Comparison of ENCODE assay signal across 8 mouse cellular contexts in the genomic region with DNA sequence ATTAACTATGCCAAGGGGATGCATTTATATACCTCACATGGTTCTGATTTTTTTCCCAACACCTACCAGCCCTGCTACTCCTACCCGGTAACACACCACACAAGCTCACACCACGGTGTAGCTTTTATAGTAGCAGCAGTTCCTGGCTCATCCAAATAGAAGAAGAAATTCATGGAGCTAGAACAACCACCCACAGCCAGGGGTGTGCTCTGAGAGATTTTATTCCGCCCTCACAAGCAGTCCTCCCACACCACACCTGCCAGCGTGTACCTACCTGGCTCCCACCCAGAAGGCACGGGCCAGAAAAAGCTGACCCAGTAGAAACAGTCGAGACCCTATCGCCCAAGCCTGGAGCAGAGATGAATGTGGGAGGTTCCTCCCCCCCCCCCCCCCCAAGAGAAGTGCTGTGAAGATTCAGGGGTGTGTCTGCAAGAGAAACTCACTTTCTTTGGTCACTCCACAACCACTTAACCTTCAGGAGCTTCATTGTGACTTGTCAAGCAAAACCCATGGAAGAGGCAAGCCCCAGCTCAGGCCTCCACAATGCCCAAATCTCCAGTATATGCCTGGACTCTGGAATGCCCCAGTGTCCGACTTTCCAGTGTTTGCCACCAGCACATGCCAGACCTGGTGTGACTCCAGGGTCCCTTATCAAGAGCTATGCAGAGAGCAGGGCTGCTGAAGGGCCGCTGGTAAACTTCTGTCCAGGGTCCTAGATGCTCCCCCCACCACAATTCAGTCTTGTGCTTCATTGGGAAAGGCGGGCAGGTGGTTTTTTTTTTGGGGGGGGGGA. TPM values are rescaled to one million over a fixed set of nuclear protein-coding genes. Genes with fewer than 3 reads are reported as not detected.
A peak's percentile ranks its signal among the peaks of the same experiment; 100 is the strongest.
DNase-seq lines count a peak whose midpoint lies in the region; ATAC-seq and TF ChIP-seq lines count a peak whose summit lies in the region.

No protein-coding gene starts in this region.

- peaks cover 16% of the 10 kb centered on the region for H3K4me1 ChIP-seq in lung, embryonic 15.5 days
- H3K4me1 ChIP-seq in forebrain, embryonic 15.5 days, result peaks cover 17% of the 10 kb centered on the region
- H3K4me1 ChIP-seq in intestine, embryonic 14.5 days (replicated peaks; ENCODE audit: control insufficient read depth, insufficient read depth, low read length), result no peaks in the 10 kb centered on the region; the same call in 1 of the 2 replicates
- H3K4me1 ChIP-seq in thymus, adult 2 months (replicated peaks; ENCODE audit: control insufficient read depth, insufficient read depth, low read length), result no peaks in the 10 kb centered on the region

- no peaks in the 10 kb centered on the region for H3K9me3 ChIP-seq in lung, embryonic 15.5 days
- no peaks in the 10 kb centered on the region for H3K9me3 ChIP-seq in forebrain, embryonic 15.5 days
- no peaks in the 10 kb centered on the region for H3K9me3 ChIP-seq in intestine, embryonic 14.5 days (ENCODE audit: control insufficient read depth, low read length)

- WGBS in lung, embryonic 15.5 days, result 34% methylated on average over 10 of the region's 10 CpGs
- WGBS in forebrain, embryonic 15.5 days, result 33% methylated on average over 10 of the region's 10 CpGs
- WGBS in intestine, embryonic 14.5 days, result 41% methylated on average over 10 of the region's 10 CpGs
- 46% methylated on average over 10 of the region's 10 CpGs for WGBS in thymus, adult 2 months

- H3K9ac ChIP-seq in lung, embryonic 15.5 days, result no peak overlapping the region
- H3K9ac ChIP-seq in forebrain, embryonic 15.5 days (replicated peaks), result peak overlapping the region; percentile 60
- H3K9ac ChIP-seq in intestine, embryonic 14.5 days (ENCODE audit: low read length), result no peak overlapping the region

- ATAC-seq in lung, embryonic 15.5 days (ENCODE audit: borderline replicate concordance, extremely low read depth, low FRiP score, low TSS enrichment), result no peak
- no peak for ATAC-seq in forebrain, embryonic 15.5 days (replicated peaks)
- ATAC-seq in intestine, embryonic 14.5 days (replicated peaks; ENCODE audit: low FRiP score, low TSS enrichment, low read depth), result no peak

- no peak for TF ChIP-seq CTCF in thymus, adult 2 months (IDR thresholded peaks at IDR 0.05; ENCODE audit: borderline replicate concordance, control insufficient read depth, extremely low read depth, insufficient read depth, low read length, poor library complexity)

- H3K36me3 ChIP-seq in lung, embryonic 15.5 days, result no peaks in the 10 kb centered on the region
- no peaks in the 10 kb centered on the region for H3K36me3 ChIP-seq in forebrain, embryonic 15.5 days
- H3K36me3 ChIP-seq in intestine, embryonic 14.5 days (ENCODE audit: control insufficient read depth, insufficient read depth, low read length), result no peaks in the 10 kb centered on the region
- H3K36me3 ChIP-seq in thymus, adult 2 months (ENCODE audit: control insufficient read depth, insufficient read depth, low read length), result no peaks in the 10 kb centered on the region

- TF ChIP-seq POLR2A in thymus, adult 2 months (IDR thresholded peaks at IDR 0.05; ENCODE audit: control insufficient read depth, extremely low read depth, insufficient read depth, low read length, poor library complexity), result no peak

- peak overlapping the region; percentile 84 for H3K4me2 ChIP-seq in lung, embryonic 15.5 days
- peak overlapping the region; percentile 84 for H3K4me2 ChIP-seq in forebrain, embryonic 15.5 days (replicated peaks)
- peak overlapping the region; percentile 89 for H3K4me2 ChIP-seq in intestine, embryonic 14.5 days (ENCODE audit: low read length)

- DNase-seq in lung, postnatal 36 days, result no peak
- no peak for DNase-seq in intestine, embryonic 14.5 days (ENCODE audit: low spot score)
- DNase-seq in neural tube, embryonic 10.5 days (ENCODE audit: extremely low spot score, low spot score), result peak; percentile 22
- no peak for DNase-seq in thymus, adult 2 months
- DNase-seq in gastrocnemius, postnatal 36 days, result no peak
- no peak for DNase-seq in kidney, postnatal 14 days

- intact Hi-C loops in gastrocnemius, postnatal 36 days (cut with DNase I), result no loop called here

- H3K27me3 ChIP-seq in lung, embryonic 15.5 days, result peaks cover 41% of the 10 kb centered on the region
- 0 out of 2 replicates have a peak, but pooled peaks cover 5% of the 10 kb centered on the region for H3K27me3 ChIP-seq in forebrain, embryonic 15.5 days
- peaks cover 28% of the 10 kb centered on the region for H3K27me3 ChIP-seq in intestine, embryonic 14.5 days (replicated peaks; ENCODE audit: control insufficient read depth, insufficient read depth, low read length)
- peaks cover 6% of the 10 kb centered on the region for H3K27me3 ChIP-seq in thymus, adult 2 months (ENCODE audit: control insufficient read depth, insufficient read depth, low read length)

- H3K4me3 ChIP-seq in lung, embryonic 15.5 days, result peak overlapping the region; percentile 56; the same call in 1 of the 2 replicates
- H3K4me3 ChIP-seq in forebrain, embryonic 15.5 days, result peak overlapping the region; percentile 66
- H3K4me3 ChIP-seq in intestine, embryonic 14.5 days (ENCODE audit: low read depth, low read length), result peak overlapping the region; percentile 53; the same call in 1 of the 2 replicates
- H3K4me3 ChIP-seq in thymus, adult 2 months (ENCODE audit: control insufficient read depth, insufficient read depth, low read length), result no peak overlapping the region

- no peak overlapping the region for H3K27ac ChIP-seq in lung, embryonic 15.5 days
- H3K27ac ChIP-seq in forebrain, embryonic 15.5 days (replicated peaks), result no peak overlapping the region
- no peak overlapping the region for H3K27ac ChIP-seq in intestine, embryonic 14.5 days (ENCODE audit: low read depth)
- H3K27ac ChIP-seq in thymus, adult 2 months (ENCODE audit: control insufficient read depth, insufficient read depth, low read length), result no peak overlapping the region

RNA-seq across cellular contexts. Expression of a gene that starts 1.2 kb away (rescaled TPM):
- 32.5 and 39.8 TPM in 2 replicates for polyA plus RNA-seq in lung, embryonic 15.5 days (2015; fragmentation: Nextera tagmentation; extraction: Ambion mirVana)
- 9.2 and 10.3 TPM in 2 replicates for polyA plus RNA-seq in forebrain, embryonic 15.5 days (2015; fragmentation: Nextera tagmentation; extraction: Ambion mirVana)
- polyA plus RNA-seq in intestine, embryonic 14.5 days (2014; fragmentation: Nextera tagmentation; extraction: Ambion mirVana), result 16.2 and 17.9 TPM in 2 replicates
- 3.1 and 4.2 TPM in 2 replicates for polyA plus RNA-seq in thymus, adult 2 months (2012; rRNA removed)
- 10 to 100 TPM; 17.0 to 19.0 TPM for total RNA-seq in gastrocnemius, postnatal 36 days (2021)
